Mouse (Mus musculus) testis, postnatal 14 days (tissue): ENCODE results near the gene Smim15.

ENCODE experiments used
- DNase-seq: peaks from one replicate; pipeline ENCODE4 v3.0.0; 2021; ENCODE audit warnings: low spot score

Smim15 gene

DNA sequence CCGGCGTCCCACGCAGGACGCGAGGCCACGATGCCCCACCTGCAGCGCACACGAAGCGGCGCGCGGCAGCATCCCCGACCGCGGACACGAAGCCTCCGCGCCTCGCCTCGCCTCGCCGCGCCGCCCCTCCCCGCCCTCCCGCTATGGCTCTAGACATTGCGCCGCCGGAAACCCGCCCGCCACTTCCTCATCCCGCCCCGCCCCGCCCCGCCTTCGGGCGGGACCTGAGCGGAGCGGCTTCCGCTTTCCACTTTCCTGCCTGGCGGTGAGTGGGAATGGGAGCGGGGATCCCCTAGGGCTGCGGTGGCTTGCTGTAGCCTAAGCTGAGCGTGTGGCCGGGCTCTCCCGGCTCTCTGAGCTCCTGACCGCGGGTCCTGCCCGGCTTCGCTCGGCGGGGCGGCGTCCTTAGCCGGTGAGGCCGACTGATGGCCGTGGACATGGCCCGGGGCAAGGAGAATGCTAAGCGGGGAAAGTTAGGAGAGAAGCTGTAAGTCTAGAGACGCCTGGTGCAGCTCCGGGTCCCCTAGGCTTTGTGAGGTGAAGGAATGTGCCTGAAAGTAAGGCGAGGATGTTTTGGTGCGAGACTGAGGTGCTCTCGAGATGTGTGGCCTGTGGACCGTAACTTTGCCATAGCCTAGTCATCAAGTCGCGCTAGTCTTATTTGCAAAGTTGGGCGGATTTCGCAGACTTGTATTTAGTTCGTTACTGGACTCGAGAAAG is at the start of gene Smim15:
Smim15 (plus strand) TSS at position 225 of the 720 bp plus-strand sequence.
- DNase-seq, result peak; percentile 89

DNA sequence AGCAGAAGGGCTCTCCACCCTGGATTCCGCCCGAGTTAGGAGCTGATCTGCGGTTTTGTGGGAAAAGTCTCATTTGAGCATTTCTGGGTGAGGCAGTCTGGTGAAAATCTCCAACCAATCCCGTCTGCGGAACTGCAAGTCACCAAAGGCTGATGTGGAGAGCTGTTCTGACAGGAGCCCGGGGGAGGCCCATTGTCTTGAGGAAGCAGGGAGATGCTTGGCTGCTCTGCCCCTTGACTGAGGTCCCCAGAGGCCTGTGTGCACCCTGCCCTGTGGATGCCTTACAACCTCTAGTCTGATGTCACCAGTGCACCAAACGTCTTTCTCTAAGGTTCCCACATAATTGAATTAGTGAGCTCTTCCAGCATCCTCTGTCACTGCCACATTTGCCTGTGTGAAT is 49.0 kb upstream of the Smim15 start:
- no peak for DNase-seq

DNA sequence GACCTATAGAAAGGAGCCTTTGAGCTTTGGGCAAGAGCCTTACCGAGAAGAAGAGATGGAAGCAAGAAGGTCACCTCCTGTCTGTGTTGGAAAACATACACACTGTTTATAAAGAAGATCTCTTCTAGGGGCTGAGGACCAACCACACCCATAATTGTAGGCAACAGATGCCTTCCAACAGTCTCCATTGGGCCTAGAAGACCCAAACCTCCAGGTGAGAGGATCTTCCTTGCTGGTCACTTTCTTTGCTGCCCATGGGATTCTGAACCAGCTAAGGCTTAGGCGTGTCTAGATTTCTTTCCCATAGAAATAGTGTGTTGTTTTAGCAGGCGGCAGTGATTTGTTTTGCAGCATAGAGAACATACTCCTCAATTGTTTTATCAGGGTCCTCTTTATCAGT is 47.9 kb upstream of the Smim15 start:
- no peak for DNase-seq

DNA sequence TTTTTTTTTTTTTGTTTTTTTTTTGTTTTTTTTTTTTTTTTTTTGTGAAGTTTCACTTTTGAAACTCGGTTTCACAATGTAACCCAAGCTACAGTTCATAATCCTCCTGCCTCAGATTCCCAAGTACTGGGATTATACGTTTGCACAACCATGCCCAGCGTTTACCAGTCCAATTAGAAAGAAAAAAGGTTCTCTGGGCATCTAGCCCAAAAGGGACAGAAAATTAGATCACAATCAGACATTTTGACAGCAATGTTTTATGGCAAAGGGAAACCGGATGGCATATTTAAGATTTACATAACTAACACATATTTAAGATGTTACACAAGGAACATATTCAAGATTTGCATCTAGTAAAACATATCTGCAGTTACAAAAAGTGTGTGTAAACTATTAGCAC is 36.4 kb upstream of the Smim15 start:
- DNase-seq, result no peak

DNA sequence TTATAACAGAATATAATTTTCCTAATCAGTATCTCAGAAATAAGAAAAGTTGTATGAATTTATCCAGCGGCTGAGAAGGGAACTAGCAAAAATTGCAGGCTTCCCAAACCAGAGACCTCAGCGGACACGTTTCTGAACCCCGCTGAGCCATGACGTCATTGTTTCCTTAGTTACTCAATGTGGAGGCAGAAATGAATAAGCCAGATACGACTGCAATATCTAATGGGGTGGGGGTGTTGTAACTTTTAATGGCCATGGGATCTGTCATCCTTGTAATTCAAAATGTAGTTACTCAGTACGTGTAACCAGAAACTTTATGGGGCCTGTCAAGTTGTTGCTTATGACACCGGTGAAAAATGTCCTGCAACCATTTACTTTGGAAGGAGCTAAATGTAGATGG is 31.1 kb upstream of the Smim15 start:
- DNase-seq, result no peak

DNA sequence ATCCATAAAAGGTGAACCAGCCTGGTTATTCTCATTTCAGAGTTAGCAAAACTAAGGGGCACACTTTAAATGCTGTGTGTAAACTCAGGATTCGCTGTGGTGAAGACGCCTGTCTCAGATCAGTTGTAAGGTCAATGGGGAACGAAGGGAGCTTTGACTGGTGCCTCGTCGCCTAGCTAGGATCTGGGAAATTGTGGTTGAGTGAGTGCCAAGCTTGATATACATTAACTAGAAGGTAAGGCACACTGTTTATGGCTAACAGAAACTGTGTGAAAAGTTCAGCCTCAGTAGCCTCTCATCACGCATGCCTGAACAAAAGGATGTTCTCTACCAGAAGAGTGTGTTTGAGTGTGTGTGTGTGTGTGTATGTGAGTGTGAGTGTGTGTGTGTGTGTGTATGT is 30.4 kb upstream of the Smim15 start:
- no peak for DNase-seq

DNA sequence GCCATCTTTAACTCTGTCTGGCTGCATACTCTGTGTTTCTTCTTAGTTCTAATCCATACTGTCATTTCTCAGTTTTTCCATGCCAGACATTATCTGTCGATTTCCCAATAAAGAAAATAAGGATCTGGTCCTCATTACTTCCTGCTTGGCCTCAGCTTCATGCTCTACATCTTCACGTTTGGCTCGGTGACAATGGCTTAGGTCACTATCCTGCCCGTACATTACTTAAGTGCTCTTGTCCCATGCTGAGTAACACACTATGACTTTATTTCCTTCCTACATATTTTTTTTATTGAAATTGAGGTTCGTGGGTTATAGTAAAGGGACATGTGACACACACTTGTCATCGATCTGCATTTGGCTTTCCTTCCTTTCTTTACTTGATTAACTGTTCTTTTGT is 29.1 kb upstream of the Smim15 start:
- DNase-seq, result no peak

DNA sequence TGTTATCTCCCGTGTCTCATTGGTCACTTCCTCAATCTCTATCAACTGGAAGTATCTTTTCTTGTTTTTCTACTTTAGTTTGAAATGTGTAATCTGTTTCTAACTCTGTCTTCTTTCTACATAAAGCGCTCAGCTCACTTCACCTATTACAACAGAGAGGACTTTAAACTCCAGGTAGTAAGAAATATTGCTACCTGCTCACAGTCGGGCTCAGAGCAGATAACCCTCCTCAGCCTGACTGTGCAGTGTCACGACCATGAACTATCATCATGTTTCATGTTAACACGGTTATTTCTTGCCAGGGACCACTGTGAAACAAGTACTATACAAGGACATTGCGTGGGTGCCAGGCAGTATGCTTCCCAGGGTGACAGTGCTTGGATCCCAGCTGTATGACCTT is 26.9 kb upstream of the Smim15 start:
- no peak for DNase-seq

DNA sequence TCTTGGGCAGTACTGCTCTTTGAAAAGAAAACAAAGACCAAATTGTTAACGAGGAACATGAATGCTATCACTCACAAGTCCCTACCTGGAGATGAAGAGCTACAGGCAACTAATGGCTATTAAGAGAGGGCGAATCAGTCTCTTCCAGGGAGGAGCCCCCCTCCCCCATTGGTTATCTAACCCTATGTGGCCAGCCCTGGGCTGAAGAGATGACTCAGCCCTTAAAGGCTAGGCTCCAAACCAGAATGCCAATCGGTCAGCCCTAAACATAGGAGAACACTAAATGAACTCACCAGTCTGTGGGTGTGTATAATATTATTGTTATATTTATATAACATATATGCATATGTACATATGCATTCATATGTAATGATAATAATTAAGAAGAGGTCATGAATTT is 18.4 kb upstream of the Smim15 start:
- no peak for DNase-seq

DNA sequence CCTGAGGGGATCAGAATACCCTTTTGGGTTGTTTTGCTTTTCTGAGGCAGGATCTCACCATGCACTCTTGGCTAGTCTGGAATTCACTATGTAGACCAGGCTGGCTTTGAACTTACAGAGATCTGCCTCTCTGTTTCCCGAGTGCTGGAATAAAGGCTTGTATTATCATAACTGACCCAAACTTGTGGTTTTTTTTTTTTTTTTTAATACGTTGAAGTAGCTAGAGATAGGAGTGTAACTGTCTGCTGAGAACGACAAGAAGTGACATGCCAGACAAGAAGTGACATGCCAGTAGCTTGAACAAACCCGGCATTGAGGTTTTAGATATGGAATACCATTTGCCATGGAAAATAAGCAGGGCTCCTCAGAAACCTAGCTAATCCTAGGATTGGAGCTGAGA is 11.5 kb upstream of the Smim15 start:
- no peak for DNase-seq

DNA sequence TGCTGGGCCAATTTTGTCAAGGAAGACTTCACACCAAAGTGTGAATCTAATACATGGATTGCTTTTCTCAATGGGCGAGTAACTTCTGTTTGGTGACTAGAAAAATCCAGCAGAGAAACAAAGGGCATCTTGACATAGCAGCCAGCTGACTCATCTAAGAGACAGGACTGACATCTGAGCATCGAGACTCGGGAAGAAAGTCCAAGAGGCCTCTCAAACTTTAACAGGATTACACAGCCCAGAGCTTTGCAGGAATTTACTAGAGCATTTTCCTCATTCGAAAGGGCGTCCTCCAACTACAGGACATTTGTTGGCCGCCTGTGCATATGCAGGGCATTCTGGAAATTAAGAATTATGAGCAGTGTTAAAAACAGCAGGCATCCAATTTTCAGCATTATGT is 4.9 kb upstream of the Smim15 start:
- no peak for DNase-seq

DNA sequence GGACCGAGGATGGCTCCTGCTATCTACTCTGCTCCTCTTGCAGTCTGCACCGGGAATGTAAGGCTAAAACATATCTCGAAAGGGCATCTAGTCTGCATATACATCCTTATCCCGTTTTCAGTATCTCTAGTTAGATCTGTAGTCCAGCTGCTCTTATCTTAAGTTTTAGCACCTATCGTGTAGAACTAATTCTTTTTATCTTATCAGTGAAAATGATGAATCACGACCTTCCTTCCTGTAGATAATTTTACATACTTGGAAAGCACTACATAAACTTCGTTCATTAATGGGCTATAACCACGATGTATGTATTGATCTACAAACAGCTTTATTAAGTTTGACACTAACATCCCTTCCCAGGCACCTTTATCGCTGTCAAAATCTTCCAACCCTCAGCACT is 4.3 kb upstream of the Smim15 start:
- DNase-seq, result no peak

DNA sequence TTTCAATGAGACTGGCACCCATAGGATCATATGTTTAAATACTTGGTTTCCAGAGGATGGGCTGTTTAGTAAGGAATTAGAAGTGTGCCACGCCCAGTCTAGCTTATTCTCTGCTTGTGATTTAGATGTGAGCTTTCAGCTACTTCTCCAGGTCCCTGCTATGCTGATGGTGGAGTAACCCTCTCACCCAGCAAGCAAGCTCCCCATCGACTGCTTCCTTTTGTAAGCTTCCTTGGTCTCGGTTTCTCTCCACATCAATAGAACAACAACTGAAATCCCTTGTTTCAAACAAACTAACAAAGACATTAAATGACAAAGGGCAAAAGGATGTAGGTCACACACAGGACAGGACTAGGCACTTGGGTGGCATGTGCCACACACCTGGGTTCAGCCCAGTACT is 3.8 kb upstream of the Smim15 start:
- no peak for DNase-seq

DNA sequence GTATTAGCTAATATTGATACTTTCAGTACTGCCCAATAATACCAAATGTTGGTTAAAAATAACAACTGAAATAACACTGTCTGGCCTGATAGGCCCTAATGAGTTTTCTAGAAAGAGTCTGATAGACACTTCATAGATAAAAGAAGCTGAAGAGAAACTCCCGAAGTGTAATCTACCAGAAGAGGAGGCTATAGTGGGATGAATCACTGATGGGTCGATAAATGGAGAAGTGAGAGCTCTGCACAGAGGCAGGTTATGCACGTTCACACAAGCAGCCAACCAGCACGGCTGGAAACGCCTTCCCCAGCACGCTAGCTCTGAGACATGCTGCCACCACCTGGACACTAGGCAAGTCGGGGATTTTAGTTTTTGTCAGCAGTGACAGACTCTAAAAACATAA is 2.9 kb upstream of the Smim15 start:
- DNase-seq, result peak; percentile 31

DNA sequence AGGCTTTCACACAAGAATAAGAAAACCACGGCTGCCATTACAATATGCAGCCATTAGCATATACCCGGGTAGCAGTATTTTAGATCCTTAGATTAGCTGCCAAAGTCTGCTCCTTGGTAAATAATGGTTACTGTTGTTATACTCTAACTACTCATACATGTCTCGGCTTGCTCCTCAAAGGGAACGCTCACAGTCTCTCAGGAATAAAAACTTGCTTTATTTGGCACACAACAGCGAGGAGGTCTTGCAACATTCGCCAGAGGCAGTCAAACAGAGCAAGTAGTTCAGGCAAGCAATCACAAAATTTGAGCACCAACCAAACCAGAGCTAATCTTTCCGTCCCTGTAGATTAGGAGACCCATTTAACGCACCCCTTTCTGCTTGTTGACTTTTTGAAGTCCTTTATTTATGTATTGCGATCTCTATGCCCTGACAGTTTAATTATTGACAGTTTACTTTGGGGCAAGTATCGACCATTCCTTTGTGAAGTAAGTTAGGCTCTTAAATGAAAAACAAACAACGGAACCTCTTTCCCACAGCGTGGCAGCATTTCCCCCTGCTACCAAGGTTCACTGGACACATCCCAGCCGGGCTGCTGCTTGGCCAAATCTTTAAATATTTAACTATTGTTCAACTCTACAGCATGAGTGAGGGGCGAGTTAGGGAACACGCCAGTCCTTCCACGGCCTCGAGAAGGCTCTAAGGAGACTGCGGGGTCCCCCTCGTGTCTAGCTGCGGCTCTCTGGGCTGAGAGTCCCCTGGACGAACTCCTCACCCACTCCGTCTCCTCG is 620 bp upstream of the Smim15 start:
- DNase-seq, result no peak

DNA sequence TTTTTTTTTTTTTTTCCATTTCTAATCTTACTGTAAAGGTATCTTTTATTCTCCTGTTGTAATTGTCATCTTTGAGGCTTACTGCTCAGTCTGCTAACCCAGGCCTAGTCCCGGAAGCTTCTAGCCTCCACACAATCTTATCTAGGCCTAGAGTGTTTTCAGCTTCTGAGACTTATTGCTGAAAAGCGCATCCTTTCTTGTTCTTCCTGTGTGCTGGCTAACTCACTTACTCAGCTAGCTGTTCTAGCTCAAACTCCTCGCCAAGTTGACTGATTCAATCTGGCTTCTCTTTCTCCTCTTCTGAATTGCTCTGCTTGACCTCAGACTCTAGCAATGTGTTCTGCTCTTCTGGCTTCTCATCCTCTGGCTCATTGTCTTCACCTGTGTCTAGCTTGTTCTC is 1.4 kb downstream of the Smim15 start:
- DNase-seq, result no peak

DNA sequence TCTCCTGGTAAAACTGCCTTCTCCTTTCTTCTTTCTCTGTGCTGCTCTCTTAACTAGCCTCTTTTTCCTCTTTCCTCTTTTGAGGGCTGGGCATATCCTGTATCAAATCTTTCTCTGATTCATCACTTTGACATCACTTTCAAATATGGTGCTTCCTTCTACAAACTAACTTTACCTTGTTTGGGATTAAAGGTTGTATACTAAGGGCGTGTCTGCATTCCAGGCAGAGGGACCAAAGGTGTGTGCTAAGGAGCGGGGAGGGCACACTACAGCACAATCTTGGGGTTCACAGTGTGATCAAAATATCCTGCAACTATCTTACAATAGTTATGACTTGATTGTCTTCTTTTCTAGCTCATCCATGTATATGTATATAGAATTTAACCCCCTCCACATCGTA is 1.8 kb downstream of the Smim15 start:
- DNase-seq, result no peak

DNA sequence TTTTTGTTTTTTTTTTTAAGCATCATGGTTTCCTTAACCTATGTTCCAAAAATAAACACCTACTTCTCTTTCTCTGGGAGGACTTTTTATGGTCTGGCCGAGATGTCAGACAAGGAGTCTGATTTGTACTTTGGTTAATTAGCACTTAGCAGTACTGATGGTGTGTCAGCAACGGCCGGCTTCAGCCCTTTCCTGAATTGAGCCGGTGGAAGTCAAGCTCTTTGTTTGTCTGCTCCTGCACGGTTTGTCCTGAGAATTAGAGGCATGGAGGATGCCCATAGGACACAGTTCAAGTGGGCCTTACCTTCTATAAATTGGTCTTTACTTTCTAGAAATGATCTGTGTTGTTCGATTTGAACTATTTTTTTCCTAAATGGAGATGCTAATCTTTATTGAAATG is 2.6 kb downstream of the Smim15 start:
- no peak for DNase-seq

DNA sequence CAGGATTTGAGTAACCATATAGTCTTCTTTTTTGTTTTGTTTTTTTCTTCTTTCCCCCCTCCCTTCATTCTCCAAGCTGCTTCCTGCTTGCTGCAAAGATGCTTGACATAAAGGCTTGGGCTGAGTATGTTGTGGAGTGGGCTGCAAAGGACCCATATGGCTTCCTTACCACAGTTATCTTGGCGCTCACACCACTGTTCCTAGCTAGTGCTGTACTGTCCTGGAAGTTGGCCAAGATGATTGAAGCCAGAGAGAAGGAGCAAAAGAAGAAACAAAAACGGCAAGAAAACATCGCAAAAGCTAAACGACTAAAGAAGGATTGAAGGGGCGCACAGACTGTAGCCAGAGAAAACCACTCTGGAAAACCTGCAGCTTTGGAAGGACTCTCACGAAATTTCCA is 3.1 kb downstream of the Smim15 start:
- DNase-seq, result no peak

DNA sequence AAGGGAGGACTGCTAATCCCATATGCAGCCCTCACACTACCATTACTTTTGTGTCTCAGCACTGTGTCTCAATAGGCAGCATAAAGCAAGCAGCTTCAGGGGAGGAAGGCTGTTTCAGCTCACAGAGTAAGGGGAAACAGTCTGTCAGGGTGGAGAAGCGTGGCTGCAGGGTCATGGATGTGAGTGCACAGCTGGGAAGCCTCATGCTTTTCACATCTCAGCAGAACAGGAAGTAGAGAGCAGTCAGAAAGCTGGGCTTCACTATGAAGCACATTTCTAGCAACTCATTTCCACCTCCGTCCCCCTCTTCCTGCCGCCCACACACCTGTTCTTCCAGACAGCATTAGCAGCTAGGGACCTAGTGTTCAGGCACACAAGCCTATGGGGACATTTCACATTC is 12.7 kb downstream of the Smim15 start:
- no peak for DNase-seq

DNA sequence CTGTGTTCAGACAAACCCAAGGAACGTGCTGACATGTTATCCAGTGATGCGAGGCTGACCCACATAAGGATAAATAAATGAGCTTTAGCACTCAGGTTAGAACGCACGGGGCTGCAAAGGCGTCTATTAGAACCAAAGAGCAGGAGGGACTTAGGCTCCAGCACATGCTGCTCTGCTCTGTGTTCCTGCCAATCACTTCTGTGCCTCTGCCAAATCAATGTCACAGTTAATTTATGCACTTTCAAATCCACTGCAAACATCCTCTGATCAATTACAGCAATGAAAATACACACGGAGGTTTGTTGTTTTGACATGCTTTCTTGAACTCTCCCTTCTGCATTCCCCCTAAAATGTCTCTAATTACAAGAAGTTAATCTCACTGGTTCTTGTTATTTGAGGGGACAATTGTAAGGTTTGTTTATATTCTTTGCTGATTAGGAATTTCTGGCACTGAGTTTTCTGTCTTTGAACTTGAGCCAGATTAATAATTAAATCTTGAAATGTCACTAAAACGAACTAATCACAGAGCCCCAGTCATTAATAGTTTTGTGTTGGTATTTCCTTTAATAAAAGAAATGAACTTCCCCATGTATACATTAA is 16.1 kb downstream of the Smim15 start:
- DNase-seq, result no peak

DNA sequence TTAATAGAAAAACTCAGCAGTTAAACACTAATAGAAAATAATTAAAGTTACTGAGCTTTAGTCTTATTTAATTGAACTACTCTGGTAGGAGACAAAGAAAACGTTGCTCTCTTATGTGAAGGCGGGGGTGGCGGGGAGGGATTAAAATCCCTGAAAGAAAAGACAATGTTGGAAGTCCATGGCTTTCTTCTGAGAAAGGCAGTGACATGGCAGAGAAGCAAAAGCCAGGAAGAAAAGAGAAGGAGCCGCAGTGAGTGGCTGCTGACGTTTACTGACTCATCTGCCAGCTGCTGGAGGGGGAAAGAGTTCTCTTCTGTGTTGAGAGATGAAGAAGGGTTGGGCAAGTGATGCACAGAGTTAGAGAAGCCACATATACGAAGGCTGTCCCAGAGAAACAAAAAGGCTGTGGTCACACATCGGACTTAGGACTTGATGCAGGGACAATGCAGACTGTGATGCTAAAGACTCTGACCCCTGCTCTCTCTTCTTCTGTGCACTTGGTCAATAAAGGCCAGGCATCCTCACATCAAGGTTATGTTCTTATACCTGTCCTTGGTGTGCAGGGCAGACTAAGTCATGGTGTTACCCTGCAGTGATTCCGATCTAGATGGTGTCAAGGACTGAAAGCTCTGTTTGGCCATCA is 16.8 kb downstream of the Smim15 start:
- no peak for DNase-seq

DNA sequence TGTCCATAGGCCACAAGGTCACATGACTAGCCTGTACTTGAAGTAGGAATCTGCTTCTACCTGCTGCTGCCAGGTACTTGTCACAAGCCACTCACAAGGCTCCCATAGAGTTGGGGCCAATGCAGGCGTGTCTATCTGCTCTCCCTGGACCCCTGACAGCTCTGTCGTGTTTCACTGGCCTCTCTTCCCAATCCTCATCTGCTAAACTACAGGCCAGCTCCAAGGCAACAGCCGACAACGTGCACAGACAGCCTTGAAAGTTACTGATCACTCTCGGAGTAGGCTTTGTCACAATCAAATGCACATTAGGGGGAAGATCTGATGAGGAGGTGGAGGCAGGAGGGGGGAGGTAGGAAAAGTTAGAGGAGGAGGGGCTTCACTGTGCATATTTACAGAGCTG is 18.7 kb downstream of the Smim15 start:
- no peak for DNase-seq
